Mouse (Mus musculus) adrenal gland (tissue): ENCODE measurements around the gene Atp8a2.
"Not testable (repeated sequence)": the region's sequence is repeated elsewhere in the genome, so short reads cannot be mapped to it uniquely, and the experiment has no call there.

ENCODE experiments used
- intact Hi-C: fragments of 180-260 bp; cut with DNase I; formaldehyde crosslinking; loops from one replicate; pipeline ENCODE4 v1.15.1; 2025

Gene Atp8a2

GRCm38 (mm10) chr14:59853139-59853538, 343.8 kb downstream of the Atp8a2 start:
- intact Hi-C loops = no loop called here

GRCm38 (mm10) chr14:59846609-59847375, 350.2 kb downstream of the Atp8a2 start:
- intact Hi-C loops = no loop called here

- intact Hi-C loops = no loop called here
Measured at GRCm38 (mm10) chr14:59843264-59843942, 353.6 kb downstream of the Atp8a2 start.

- intact Hi-C loops = no loop called here
Measured at GRCm38 (mm10) chr14:59839951-59840720, 356.8 kb downstream of the Atp8a2 start.

GRCm38 (mm10) chr14:59838446-59839259, 358.3 kb downstream of the Atp8a2 start:
- intact Hi-C loops = not testable (repeated sequence)

- intact Hi-C loops = not testable (repeated sequence)
Measured at GRCm38 (mm10) chr14:59837691-59838241, 359.2 kb downstream of the Atp8a2 start.

GRCm38 (mm10) chr14:59836876-59837543, 360.0 kb downstream of the Atp8a2 start:
- intact Hi-C loops = no loop called here

- intact Hi-C loops = no loop called here
Measured at GRCm38 (mm10) chr14:59829580-59829979, 367.4 kb downstream of the Atp8a2 start.

- intact Hi-C loops = no loop called here
Measured at GRCm38 (mm10) chr14:59827409-59827808, 369.6 kb downstream of the Atp8a2 start.

GRCm38 (mm10) chr14:59820115-59820419, 376.9 kb downstream of the Atp8a2 start:
- intact Hi-C loops = no loop called here

- intact Hi-C loops = no loop called here
Measured at GRCm38 (mm10) chr14:59819215-59820114, 377.5 kb downstream of the Atp8a2 start.

GRCm38 (mm10) chr14:59810316-59810715, 386.7 kb downstream of the Atp8a2 start:
- intact Hi-C loops = not testable (repeated sequence)

- intact Hi-C loops = no loop called here
Measured at GRCm38 (mm10) chr14:59809790-59810189, 387.2 kb downstream of the Atp8a2 start.

- intact Hi-C loops = no loop called here
Measured at GRCm38 (mm10) chr14:59807528-59808300, 389.3 kb downstream of the Atp8a2 start.

- intact Hi-C loops = no loop called here
Measured at GRCm38 (mm10) chr14:59806910-59807309, 390.1 kb downstream of the Atp8a2 start.

- intact Hi-C loops = no loop called here
Measured at GRCm38 (mm10) chr14:59806159-59806558, 390.8 kb downstream of the Atp8a2 start.

- intact Hi-C loops = no loop called here
Measured at GRCm38 (mm10) chr14:59805683-59806082, 391.3 kb downstream of the Atp8a2 start.

GRCm38 (mm10) chr14:59801961-59802599, 394.9 kb downstream of the Atp8a2 start:
- intact Hi-C loops = no loop called here
